Mouse (Mus musculus) limb, embryonic 14.5 days (tissue): ENCODE results near the gene Sprr3. TPM values are rescaled to one million over a fixed set of nuclear protein-coding genes. Genes with fewer than 3 reads are reported as not detected.
"Not testable (repeated sequence)": the region's sequence is repeated elsewhere in the genome, so short reads cannot be mapped to it uniquely, and the experiment has no call there.

Experiments
- ATAC-seq: fragments of 200-750 bp; cut with Nextera tagmentation; 2 replicates; pipeline ENCODE4 v1.8.0; 2017; ENCODE audit warnings: low read depth, moderate number of reproducible peaks, moderate TSS enrichment; ENCODE audit not compliant: low FRiP score
- DNase-seq: peaks from one replicate; pipeline ENCODE4 v3.0.0-alpha.2; 2015; ENCODE audit warnings: low spot score
- H3K27ac ChIP-seq: fragments of 300-500 bp; sonication (generic); replicated peaks from 2 replicates; pipeline ENCODE4 v1.5.1; 2014; ENCODE audit warnings: low read depth, mild to moderate bottlenecking, low read length, moderate library complexity, mixed read lengths
- H3K27me3 ChIP-seq: fragments of 300-500 bp; sonication (generic); 2 replicates; pipeline ENCODE4 v1.6.1; 2014; ENCODE audit warnings: low read length, mixed read lengths; ENCODE audit not compliant: control insufficient read depth, insufficient read depth
- H3K36me3 ChIP-seq: fragments of 300-500 bp; sonication (generic); 2 replicates; pipeline ENCODE4 v1.6.1; 2014; ENCODE audit warnings: mild to moderate bottlenecking, low read length, moderate library complexity, mixed read lengths; ENCODE audit not compliant: control insufficient read depth, insufficient read depth
- H3K4me1 ChIP-seq: fragments of 300-500 bp; sonication (generic); 2 replicates; pipeline ENCODE4 v1.6.1; 2014; ENCODE audit warnings: antibody characterized with exemption, low read length, mixed read lengths; ENCODE audit not compliant: control insufficient read depth, insufficient read depth
- H3K4me2 ChIP-seq: fragments of 300-500 bp; sonication (generic); replicated peaks from 2 replicates; pipeline ENCODE4 v1.6.1; 2014; ENCODE audit warnings: low read depth, mild to moderate bottlenecking, low read length, moderate library complexity; ENCODE audit not compliant: severe bottlenecking
- H3K4me3 ChIP-seq: fragments of 300-500 bp; sonication (generic); replicated peaks from 2 replicates; pipeline ENCODE4 v1.5.1; 2014; ENCODE audit warnings: low read length
- H3K9ac ChIP-seq: fragments of 300-500 bp; sonication (generic); 2 replicates; pipeline ENCODE4 v1.6.1; 2014; ENCODE audit warnings: mild to moderate bottlenecking, low read depth, low read length, moderate library complexity; ENCODE audit not compliant: severe bottlenecking
- H3K9me3 ChIP-seq: fragments of 300-500 bp; sonication (generic); 2 replicates; pipeline ENCODE4 v1.6.1; 2016; ENCODE audit warnings: low read length; ENCODE audit not compliant: control insufficient read depth
- POLR2A ChIP-seq: fragments of 200-500 bp; IDR thresholded peaks from 2 replicates; pipeline ENCODE4 v1.8.0; 2012; ENCODE audit warnings: inconsistent platforms, mild to moderate bottlenecking, moderate library complexity, borderline replicate concordance; ENCODE audit not compliant: insufficient read depth, insufficient read length; ENCODE audit errors: extremely low read depth
- WGBS: fragments of 180-500 bp; shearing (Covaris S2); extraction: QIAGEN DNeasy Blood & Tissue Kit; methylation state at CpG from one replicate; pipeline ENCODE4 v1.1.7; 2014; 5-methylcytosine and 5-hydroxymethylcytosine counted together
- polyA plus RNA-seq, 2 experiments: library from polyadenylated mRNA; depleted of rRNA in 1 of 2; stranded (reverse) in 1 of 2; unstranded in 1 of 2; fragments of >200 nt; fragmentation: Nextera tagmentation in 1 of 2; extraction: Ambion mirVana in 1 of 2; gene quantifications; 2 replicates each; pipeline versions ENCODE4 v1.2.1 to v1.2.3; 2012 to 2014

Gene Sprr3
- polyA plus RNA-seq, 2 experiments, result 0.25 TPM; not detected in 1

DNA sequence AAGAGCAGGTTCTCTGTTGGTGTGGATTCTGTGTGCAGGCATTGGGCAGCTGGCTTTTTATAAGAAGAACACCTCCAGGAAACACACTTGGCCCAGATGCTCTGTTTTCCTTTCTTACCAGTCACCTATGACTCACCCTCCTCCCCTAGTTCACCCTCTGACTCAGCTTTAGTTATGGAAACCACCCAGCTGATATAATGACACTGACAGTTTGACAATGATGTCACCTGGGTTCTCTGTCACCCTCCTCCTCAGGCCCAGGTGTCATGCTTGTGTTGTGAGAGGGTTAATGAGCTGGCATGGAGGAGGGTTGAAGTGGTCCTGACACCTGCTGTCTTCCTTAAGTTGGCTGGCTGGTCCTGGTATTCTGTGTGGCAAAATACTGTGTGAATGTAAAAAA is 27.3 kb upstream of the Sprr3 start, which contains the start of gene Sprr1a:
Gene Sprr1a (minus strand): TSS at position 33 of the 400 bp plus-strand sequence.
- H3K27me3 ChIP-seq, result no peaks in the 10 kb centered on the region

GRCm38 (mm10) chr3:92481249-92481648 is 22.7 kb upstream of the Sprr3 start:
- DNase-seq, H3K4me3 ChIP-seq, H3K27me3 ChIP-seq, ATAC-seq, H3K27ac ChIP-seq, H3K4me1 ChIP-seq, H3K9ac ChIP-seq, H3K4me2 ChIP-seq, H3K36me3 ChIP-seq, H3K9me3 ChIP-seq: not testable (repeated sequence)

More for the DNA sequence above, 27.3 kb upstream of the Sprr3 start, which contains the start of gene Sprr1a:
- DNase-seq, result no peak
- ATAC-seq, result no peak
- no peaks in the 10 kb centered on the region for H3K4me1 ChIP-seq
- no peaks in the 10 kb centered on the region for H3K36me3 ChIP-seq
- no peak within 1 kb of the TSS for H3K4me3 ChIP-seq
- H3K4me2 ChIP-seq, result no peak within 1 kb of the TSS
- H3K9me3 ChIP-seq, result no peaks in the 10 kb centered on the region
- no peak within 1 kb of the TSS for H3K9ac ChIP-seq
- TF ChIP-seq POLR2A, result no peak
- no peak within 1 kb of the TSS for H3K27ac ChIP-seq

- TF ChIP-seq POLR2A, result no peak
- no peak overlapping the region for H3K4me3 ChIP-seq
- 82% methylated on average over 2 of the region's 2 CpGs for WGBS
Measured at GRCm38 (mm10) chr3:92470111-92470510, 11.6 kb upstream of the Sprr3 start.

GRCm38 (mm10) chr3:92467424-92467823 is 8.9 kb upstream of the Sprr3 start:
- H3K4me2 ChIP-seq, result no peak overlapping the region
- no peak overlapping the region for H3K4me3 ChIP-seq
- H3K4me1 ChIP-seq, result no peaks in the 10 kb centered on the region
- no peak overlapping the region for H3K9ac ChIP-seq
- TF ChIP-seq POLR2A, result no peak
- ATAC-seq (no peak), DNase-seq (no peak)
- no peaks in the 10 kb centered on the region for H3K27me3 ChIP-seq
- no peaks in the 10 kb centered on the region for H3K9me3 ChIP-seq
- no peaks in the 10 kb centered on the region for H3K36me3 ChIP-seq
- H3K27ac ChIP-seq, result no peak overlapping the region

More at GRCm38 (mm10) chr3:92470111-92470510, 11.6 kb upstream of the Sprr3 start:
- no peak overlapping the region for H3K9ac ChIP-seq
- H3K36me3 ChIP-seq, result no peaks in the 10 kb centered on the region
- no peak overlapping the region for H3K27ac ChIP-seq
- H3K27me3 ChIP-seq, result no peaks in the 10 kb centered on the region
- no peaks in the 10 kb centered on the region for H3K9me3 ChIP-seq
- H3K4me1 ChIP-seq, result no peaks in the 10 kb centered on the region
- ATAC-seq (no peak), DNase-seq (no peak)
- H3K4me2 ChIP-seq, result no peak overlapping the region

DNA sequence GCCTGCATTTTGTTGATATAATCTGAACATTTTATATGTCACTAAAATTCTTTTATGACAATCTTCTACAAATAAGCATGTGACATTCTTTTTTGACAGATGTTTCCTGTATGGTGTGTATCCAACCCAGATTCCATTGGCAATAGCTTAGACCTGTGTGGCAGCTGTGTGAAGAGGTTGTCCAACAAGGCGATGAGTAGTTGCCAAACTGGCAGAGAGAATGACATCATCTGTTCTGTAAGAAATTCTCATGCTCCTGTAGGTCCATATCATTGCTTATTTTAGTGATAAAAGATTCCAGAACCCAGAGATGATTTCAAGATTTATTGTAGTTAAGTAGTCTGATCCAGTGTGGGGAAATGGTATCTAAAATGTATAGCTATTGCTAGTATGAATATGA is 8.1 kb upstream of the Sprr3 start:
- H3K9ac ChIP-seq, result no peak overlapping the region
- H3K4me3 ChIP-seq, result no peak overlapping the region
- WGBS, result 65% methylated on average over 1 of the region's 1 CpGs
- DNase-seq, result no peak
- no peaks in the 10 kb centered on the region for H3K36me3 ChIP-seq
- no peaks in the 10 kb centered on the region for H3K9me3 ChIP-seq
- no peak for TF ChIP-seq POLR2A
- no peak for ATAC-seq
- no peak overlapping the region for H3K27ac ChIP-seq
- H3K4me2 ChIP-seq, result no peak overlapping the region
- no peaks in the 10 kb centered on the region for H3K4me1 ChIP-seq
- no peaks in the 10 kb centered on the region for H3K27me3 ChIP-seq

DNA sequence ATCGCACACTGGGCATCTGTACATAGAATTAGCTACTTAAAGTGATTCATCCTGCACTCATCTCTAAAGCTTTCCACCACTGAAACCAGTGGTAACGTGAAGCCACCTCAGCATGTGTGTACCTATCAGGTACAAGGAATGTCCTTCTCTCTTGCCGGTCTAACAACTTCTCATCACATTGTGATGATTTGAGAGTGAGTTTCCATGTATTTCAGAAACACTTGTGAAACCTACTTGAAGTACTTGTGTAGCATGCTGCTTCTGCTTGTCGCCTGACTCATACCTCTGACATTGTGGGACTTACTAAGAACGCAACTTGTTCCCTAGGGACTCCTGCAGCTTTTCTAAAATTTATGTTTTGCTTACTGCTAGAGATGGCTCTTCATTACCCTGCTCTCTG is 3.4 kb downstream of the Sprr3 start:
- Histone ChIP-seq H3K9me3 (no peaks in the 10 kb centered on the region), H3K4me1 (no peaks in the 10 kb centered on the region), H3K4me3 (no peak overlapping the region), H3K27me3 (no peaks in the 10 kb centered on the region), H3K9ac (no peak overlapping the region), H3K4me2 (no peak overlapping the region), H3K27ac (no peak overlapping the region), H3K36me3 (no peaks in the 10 kb centered on the region)
- 78% methylated on average over 5 of the region's 5 CpGs for WGBS
- DNase-seq (no peak), ATAC-seq (no peak)
- no peak for TF ChIP-seq POLR2A
